Mouse (Mus musculus): ENCODE measurements around the gene A930002H24Rik.

A930002H24Rik gene

DNA sequence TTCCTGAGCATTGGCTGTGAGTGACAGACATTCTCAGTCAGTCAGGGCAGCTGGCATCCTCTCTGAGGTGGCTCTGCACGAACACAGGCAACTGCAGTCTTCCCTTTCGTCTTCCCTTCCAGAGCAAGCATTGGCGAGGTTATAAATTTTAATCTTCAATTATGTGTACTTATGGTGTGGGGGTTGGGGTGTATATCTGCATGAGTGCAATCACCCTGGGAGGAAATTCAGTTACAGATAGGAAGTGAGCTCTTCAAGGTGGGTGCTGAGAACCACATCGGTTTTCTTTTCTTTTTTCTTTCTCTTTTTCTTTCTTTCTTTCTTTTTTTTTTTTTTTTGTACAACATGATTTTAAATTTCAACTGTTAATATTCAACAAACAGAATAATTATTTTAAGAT lies 32.0 kb downstream of the A930002H24Rik start:
- no peak for DNase-seq (ENCODE audit: low spot score)

DNA sequence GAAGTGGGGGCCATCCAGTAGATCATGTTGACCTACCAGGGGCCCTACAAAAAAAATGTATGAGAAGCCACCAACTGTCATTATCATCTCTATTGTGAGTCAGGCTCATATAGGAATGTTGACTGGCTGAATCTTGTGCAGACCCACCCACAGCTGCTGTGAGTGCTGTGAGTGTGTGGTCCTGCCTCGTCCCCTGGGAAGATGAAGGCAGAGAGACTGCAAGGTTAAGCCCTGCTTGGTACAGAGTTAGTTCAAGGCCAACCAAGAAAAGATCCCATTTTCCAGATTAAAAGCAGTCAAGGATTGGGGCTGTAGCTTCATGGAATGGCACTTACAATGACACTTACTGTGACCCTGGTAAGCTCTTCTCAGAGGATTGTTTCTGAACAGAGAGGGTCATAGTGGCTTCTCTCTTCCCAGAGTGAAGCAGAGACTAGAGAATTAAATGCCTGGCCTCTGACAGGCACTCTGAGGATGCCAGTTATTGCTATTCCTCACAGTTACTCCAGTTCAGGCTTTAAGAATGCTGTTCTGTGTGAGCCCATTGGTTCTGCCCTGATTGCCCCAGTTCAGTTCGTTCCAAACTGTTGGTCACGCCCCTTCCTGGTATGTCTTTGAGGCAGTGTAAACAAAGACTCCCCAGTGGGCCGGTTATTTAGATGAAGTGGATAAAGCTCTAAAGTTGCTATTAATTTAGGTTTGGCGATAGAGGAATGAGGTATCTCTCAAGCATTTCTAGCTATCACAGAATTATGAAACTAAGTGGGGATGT lies 34.8 kb downstream of the A930002H24Rik start:
- DNase-seq (ENCODE audit: low spot score), result no peak

DNA sequence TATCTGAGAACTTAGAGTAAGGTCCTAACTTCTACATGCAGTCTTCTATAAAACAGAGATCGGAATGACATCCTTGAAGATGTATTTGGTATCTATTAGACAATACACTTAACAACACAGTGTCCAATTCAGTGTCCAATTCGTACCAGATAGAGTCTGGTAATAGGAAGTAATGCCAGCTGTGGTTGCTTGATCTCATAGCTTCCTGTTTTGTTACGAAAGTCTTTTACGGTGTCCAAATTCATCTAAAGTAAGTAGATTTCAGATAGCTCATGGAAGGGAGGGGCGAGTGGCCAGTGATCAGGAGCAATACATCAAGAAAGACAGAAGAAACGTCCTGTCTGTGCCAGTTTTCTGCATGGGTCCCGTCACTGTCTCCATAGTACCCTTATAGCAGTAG lies 36.8 kb downstream of the A930002H24Rik start:
- DNase-seq (ENCODE audit: low spot score), result no peak

DNA sequence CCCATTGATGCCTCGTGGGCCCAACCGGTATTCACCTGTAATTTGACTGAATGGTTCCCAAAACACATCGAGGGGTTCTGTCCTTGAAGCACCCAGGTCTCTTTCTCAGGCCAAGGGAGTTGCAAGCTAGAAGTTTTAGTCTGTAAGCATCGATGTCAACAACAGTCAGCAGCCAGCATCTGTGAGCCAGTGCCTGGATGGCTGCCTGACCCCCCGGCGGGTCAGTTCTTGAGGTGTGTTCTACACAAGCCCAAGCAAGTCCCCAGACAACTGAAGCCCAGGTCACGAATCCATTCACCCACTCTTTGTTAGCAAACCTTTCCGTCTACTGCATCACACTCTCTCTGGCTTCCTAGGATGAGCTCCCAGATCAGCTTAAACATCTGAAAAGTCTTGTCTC lies 37.4 kb downstream of the A930002H24Rik start:
- no peak for DNase-seq (ENCODE audit: low spot score)

DNA sequence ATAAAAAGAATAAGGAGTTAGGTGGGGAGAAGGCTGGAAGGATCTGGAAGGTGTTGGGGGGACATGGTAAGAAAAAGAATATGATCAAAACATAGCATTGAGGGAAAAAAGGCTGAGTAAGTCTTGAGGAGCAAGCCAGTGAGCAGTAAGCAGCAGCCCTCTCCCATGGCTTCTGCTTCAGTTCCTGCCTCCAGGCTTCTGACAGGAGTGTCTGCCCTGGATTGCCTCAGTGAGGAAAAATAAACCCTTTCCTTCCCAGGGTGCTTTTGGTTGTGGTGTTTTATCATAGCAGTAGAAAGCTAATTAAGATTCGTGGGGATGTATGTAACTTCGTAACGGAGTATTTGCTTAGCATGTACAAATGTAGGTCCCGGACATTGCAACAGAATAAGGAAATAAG lies 39.5 kb downstream of the A930002H24Rik start:
- DNase-seq (ENCODE audit: low spot score), result no peak

DNA sequence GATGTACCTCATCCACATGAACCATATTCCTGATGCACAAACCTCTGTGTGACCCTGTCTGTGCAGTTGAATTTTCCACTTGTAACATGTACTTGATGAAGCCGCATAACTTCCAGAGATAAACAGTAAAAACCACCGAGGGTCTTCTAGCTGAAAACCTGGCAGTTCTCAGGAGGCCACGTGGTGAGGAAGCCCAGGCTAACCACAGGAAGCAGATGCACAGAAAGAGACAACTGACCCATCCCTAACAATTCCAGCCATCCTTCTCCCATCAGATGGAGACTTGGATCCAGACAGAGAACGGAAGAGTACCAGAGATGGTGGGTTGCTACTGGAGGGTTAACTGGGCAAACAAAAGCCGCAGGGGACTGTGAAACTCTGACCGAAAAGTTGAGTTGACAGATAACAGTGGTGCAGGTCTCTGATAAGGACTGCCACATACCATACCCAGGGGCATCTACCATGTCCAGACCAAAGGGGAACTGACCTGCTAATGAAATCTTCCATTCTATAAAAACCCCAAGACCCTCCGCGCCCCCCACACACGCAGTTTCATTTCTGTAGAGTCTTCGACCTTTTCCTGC lies 45.1 kb downstream of the A930002H24Rik start:
- DNase-seq (ENCODE audit: low spot score), result no peak

DNA sequence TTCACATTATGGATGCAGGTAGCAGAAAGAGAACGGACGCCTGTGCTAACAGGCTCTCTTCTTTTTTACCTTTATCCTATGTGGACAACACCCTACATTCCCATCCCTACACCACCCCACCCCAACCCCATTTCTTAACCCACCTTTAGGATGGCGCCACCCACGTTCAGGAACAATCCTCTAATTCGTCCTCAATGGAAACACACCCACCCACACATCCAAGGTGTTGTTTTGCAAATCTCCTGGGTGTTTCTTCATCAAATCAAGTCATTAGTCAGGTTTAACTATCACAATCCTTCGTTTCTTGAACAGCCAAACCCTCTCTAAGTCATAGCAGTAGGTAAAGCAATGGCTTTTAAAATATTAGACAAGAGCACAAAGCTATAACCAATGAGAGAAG lies 50.0 kb downstream of the A930002H24Rik start:
- DNase-seq (ENCODE audit: low spot score), result no peak

Measured in urinary bladder, postnatal 25 days (tissue).